Mouse (Mus musculus): ENCODE data around the gene Txn2. TPM values are rescaled to one million over a fixed set of nuclear protein-coding genes. Genes with fewer than 3 reads are reported as not detected.

The Txn2 gene
- polyA plus RNA-seq, 1 experiment from 2014 or later, result 253 TPM

- no peak for ATAC-seq (ENCODE audit: low FRiP score)
- H3K4me2 ChIP-seq (replicated peaks; ENCODE audit: low read depth, low read length), result no peak overlapping the region
- H3K4me3 ChIP-seq (ENCODE audit: low read depth, low read length), result no peak overlapping the region
- H3K27me3 ChIP-seq (ENCODE audit: control insufficient read depth, insufficient read depth, low read length), result no peaks in the 10 kb centered on the region
- H3K9me3 ChIP-seq (ENCODE audit: control insufficient read depth, low read length), result no peaks in the 10 kb centered on the region
- H3K9ac ChIP-seq (ENCODE audit: low read depth, low read length), result no peak overlapping the region
- 77% methylated on average over 10 of the region's 10 CpGs for WGBS
- H3K36me3 ChIP-seq (ENCODE audit: control insufficient read depth, insufficient read depth, low read length), result no peaks in the 10 kb centered on the region
- DNase-seq (ENCODE audit: low spot score), result no peak
- H3K4me1 ChIP-seq (replicated peaks; ENCODE audit: control insufficient read depth, insufficient read depth, low read length), result no peaks in the 10 kb centered on the region
- no peak overlapping the region for H3K27ac ChIP-seq (ENCODE audit: low read depth, low read length)
Observed at GRCm38 (mm10) chr15:77893292-77893691, 35.5 kb downstream of the Txn2 start.

GRCm38 (mm10) chr15:77892420-77892819 is 36.4 kb downstream of the Txn2 start:
- H3K27me3 ChIP-seq (ENCODE audit: control insufficient read depth, insufficient read depth, low read length), result no peaks in the 10 kb centered on the region
- H3K9me3 ChIP-seq (ENCODE audit: control insufficient read depth, low read length), result no peaks in the 10 kb centered on the region
- H3K27ac ChIP-seq (ENCODE audit: low read depth, low read length), result no peak overlapping the region
- DNase-seq (ENCODE audit: low spot score), result no peak
- no peaks in the 10 kb centered on the region for H3K36me3 ChIP-seq (ENCODE audit: control insufficient read depth, insufficient read depth, low read length)
- no peak overlapping the region for H3K9ac ChIP-seq (ENCODE audit: low read depth, low read length)
- no peak overlapping the region for H3K4me3 ChIP-seq (ENCODE audit: low read depth, low read length)
- ATAC-seq (ENCODE audit: low FRiP score), result no peak
- H3K4me1 ChIP-seq (replicated peaks; ENCODE audit: control insufficient read depth, insufficient read depth, low read length), result no peaks in the 10 kb centered on the region
- H3K4me2 ChIP-seq (replicated peaks; ENCODE audit: low read depth, low read length), result no peak overlapping the region
- WGBS, result 90% methylated on average over 10 of the region's 10 CpGs

GRCm38 (mm10) chr15:77891766-77892165 is 37.0 kb downstream of the Txn2 start:
- no peaks in the 10 kb centered on the region for H3K27me3 ChIP-seq (ENCODE audit: control insufficient read depth, insufficient read depth, low read length)
- H3K27ac ChIP-seq (ENCODE audit: low read depth, low read length), result no peak overlapping the region
- H3K9ac ChIP-seq (ENCODE audit: low read depth, low read length), result no peak overlapping the region
- H3K4me3 ChIP-seq (ENCODE audit: low read depth, low read length), result no peak overlapping the region
- DNase-seq (ENCODE audit: low spot score), result no peak
- no peak for ATAC-seq (ENCODE audit: low FRiP score)
- no peaks in the 10 kb centered on the region for H3K36me3 ChIP-seq (ENCODE audit: control insufficient read depth, insufficient read depth, low read length)
- 87% methylated on average over 8 of the region's 8 CpGs for WGBS
- no peak overlapping the region for H3K4me2 ChIP-seq (replicated peaks; ENCODE audit: low read depth, low read length)
- H3K4me1 ChIP-seq (replicated peaks; ENCODE audit: control insufficient read depth, insufficient read depth, low read length), result no peaks in the 10 kb centered on the region
- H3K9me3 ChIP-seq (ENCODE audit: control insufficient read depth, low read length), result no peaks in the 10 kb centered on the region

GRCm38 (mm10) chr15:77889761-77890422 is 38.9 kb downstream of the Txn2 start:
- no peak for ATAC-seq (ENCODE audit: low FRiP score)
- no peak for DNase-seq (ENCODE audit: low spot score)
- Histone ChIP-seq H3K4me3 (ENCODE audit: low read depth, low read length) (no peak overlapping the region), H3K4me2 (replicated peaks; ENCODE audit: low read depth, low read length) (no peak overlapping the region), H3K27me3 (ENCODE audit: control insufficient read depth, insufficient read depth, low read length) (no peaks in the 10 kb centered on the region), H3K9ac (ENCODE audit: low read depth, low read length) (no peak overlapping the region), H3K27ac (ENCODE audit: low read depth, low read length) (no peak overlapping the region), H3K9me3 (ENCODE audit: control insufficient read depth, low read length) (no peaks in the 10 kb centered on the region), H3K4me1 (replicated peaks; ENCODE audit: control insufficient read depth, insufficient read depth, low read length) (no peaks in the 10 kb centered on the region), H3K36me3 (ENCODE audit: control insufficient read depth, insufficient read depth, low read length) (no peaks in the 10 kb centered on the region)
- WGBS, result 58% methylated on average over 4 of the region's 4 CpGs

GRCm38 (mm10) chr15:77888286-77888685 is 40.5 kb downstream of the Txn2 start:
- no peak overlapping the region for H3K4me3 ChIP-seq (ENCODE audit: low read depth, low read length)
- DNase-seq (ENCODE audit: low spot score), result no peak
- H3K36me3 ChIP-seq (ENCODE audit: control insufficient read depth, insufficient read depth, low read length), result no peaks in the 10 kb centered on the region
- H3K9ac ChIP-seq (ENCODE audit: low read depth, low read length), result no peak overlapping the region
- H3K27ac ChIP-seq (ENCODE audit: low read depth, low read length), result no peak overlapping the region
- H3K9me3 ChIP-seq (ENCODE audit: control insufficient read depth, low read length), result no peaks in the 10 kb centered on the region
- no peaks in the 10 kb centered on the region for H3K27me3 ChIP-seq (ENCODE audit: control insufficient read depth, insufficient read depth, low read length)
- 48% methylated on average over 7 of the region's 7 CpGs for WGBS
- no peaks in the 10 kb centered on the region for H3K4me1 ChIP-seq (replicated peaks; ENCODE audit: control insufficient read depth, insufficient read depth, low read length)
- H3K4me2 ChIP-seq (replicated peaks; ENCODE audit: low read depth, low read length), result no peak overlapping the region
- ATAC-seq (ENCODE audit: low FRiP score), result no peak

GRCm38 (mm10) chr15:77887093-77887488 is 41.7 kb downstream of the Txn2 start:
- no peak overlapping the region for H3K4me2 ChIP-seq (replicated peaks; ENCODE audit: low read depth, low read length)
- H3K4me1 ChIP-seq (replicated peaks; ENCODE audit: control insufficient read depth, insufficient read depth, low read length), result no peaks in the 10 kb centered on the region
- no peaks in the 10 kb centered on the region for H3K36me3 ChIP-seq (ENCODE audit: control insufficient read depth, insufficient read depth, low read length)
- WGBS, result 53% methylated on average over 1 of the region's 1 CpGs
- H3K9ac ChIP-seq (ENCODE audit: low read depth, low read length), result no peak overlapping the region
- ATAC-seq (ENCODE audit: low FRiP score), result no peak
- no peak overlapping the region for H3K27ac ChIP-seq (ENCODE audit: low read depth, low read length)
- no peaks in the 10 kb centered on the region for H3K9me3 ChIP-seq (ENCODE audit: control insufficient read depth, low read length)
- no peaks in the 10 kb centered on the region for H3K27me3 ChIP-seq (ENCODE audit: control insufficient read depth, insufficient read depth, low read length)
- no peak for DNase-seq (ENCODE audit: low spot score)
- no peak overlapping the region for H3K4me3 ChIP-seq (ENCODE audit: low read depth, low read length)

GRCm38 (mm10) chr15:77886369-77887092 is 42.3 kb downstream of the Txn2 start:
- Histone ChIP-seq H3K27ac (ENCODE audit: low read depth, low read length) (no peak overlapping the region), H3K36me3 (ENCODE audit: control insufficient read depth, insufficient read depth, low read length) (no peaks in the 10 kb centered on the region), H3K27me3 (ENCODE audit: control insufficient read depth, insufficient read depth, low read length) (no peaks in the 10 kb centered on the region), H3K4me2 (replicated peaks; ENCODE audit: low read depth, low read length) (no peak overlapping the region), H3K4me3 (ENCODE audit: low read depth, low read length) (no peak overlapping the region), H3K4me1 (replicated peaks; ENCODE audit: control insufficient read depth, insufficient read depth, low read length) (no peaks in the 10 kb centered on the region), H3K9me3 (ENCODE audit: control insufficient read depth, low read length) (no peaks in the 10 kb centered on the region), H3K9ac (ENCODE audit: low read depth, low read length) (no peak overlapping the region)
- no peak for DNase-seq (ENCODE audit: low spot score)
- no peak for ATAC-seq (ENCODE audit: low FRiP score)
- WGBS, result 83% methylated on average over 5 of the region's 5 CpGs

- H3K9ac ChIP-seq (ENCODE audit: low read depth, low read length), result no peak overlapping the region
- H3K4me1 ChIP-seq (replicated peaks; ENCODE audit: control insufficient read depth, insufficient read depth, low read length), result no peaks in the 10 kb centered on the region
- no peak overlapping the region for H3K4me2 ChIP-seq (replicated peaks; ENCODE audit: low read depth, low read length)
- no peaks in the 10 kb centered on the region for H3K9me3 ChIP-seq (ENCODE audit: control insufficient read depth, low read length)
- H3K4me3 ChIP-seq (ENCODE audit: low read depth, low read length), result no peak overlapping the region
- no peaks in the 10 kb centered on the region for H3K27me3 ChIP-seq (ENCODE audit: control insufficient read depth, insufficient read depth, low read length)
- DNase-seq (ENCODE audit: low spot score) (no peak), ATAC-seq (ENCODE audit: low FRiP score) (no peak)
- H3K27ac ChIP-seq (ENCODE audit: low read depth, low read length), result no peak overlapping the region
- no peaks in the 10 kb centered on the region for H3K36me3 ChIP-seq (ENCODE audit: control insufficient read depth, insufficient read depth, low read length)
- 87% methylated on average over 4 of the region's 4 CpGs for WGBS
Observed at GRCm38 (mm10) chr15:77885945-77886344, 42.9 kb downstream of the Txn2 start.

GRCm38 (mm10) chr15:77885159-77885558 is 43.6 kb downstream of the Txn2 start:
- Histone ChIP-seq H3K36me3 (ENCODE audit: control insufficient read depth, insufficient read depth, low read length) (no peaks in the 10 kb centered on the region), H3K4me1 (replicated peaks; ENCODE audit: control insufficient read depth, insufficient read depth, low read length) (no peaks in the 10 kb centered on the region), H3K9me3 (ENCODE audit: control insufficient read depth, low read length) (no peaks in the 10 kb centered on the region), H3K27me3 (ENCODE audit: control insufficient read depth, insufficient read depth, low read length) (no peaks in the 10 kb centered on the region), H3K4me2 (replicated peaks; ENCODE audit: low read depth, low read length) (no peak overlapping the region), H3K4me3 (ENCODE audit: low read depth, low read length) (no peak overlapping the region), H3K27ac (ENCODE audit: low read depth, low read length) (no peak overlapping the region), H3K9ac (ENCODE audit: low read depth, low read length) (no peak overlapping the region)
- ATAC-seq (ENCODE audit: low FRiP score) (no peak), DNase-seq (ENCODE audit: low spot score) (no peak)
- WGBS, result 89% methylated on average over 6 of the region's 6 CpGs
